Mouse (Mus musculus) embryonic facial prominence, embryonic 15.5 days (tissue): ENCODE measurements around the gene 3110082I17Rik. TPM values are rescaled to one million over a fixed set of nuclear protein-coding genes. Genes with fewer than 3 reads are reported as not detected.
A peak's percentile ranks its signal among the peaks of the same experiment; 100 is the strongest.

Experiments used
- ATAC-seq: fragments of 200-750 bp; cut with Nextera tagmentation; 2 replicates; pipeline ENCODE4 v1.8.0; 2017; ENCODE audit warnings: low read depth, moderate TSS enrichment; ENCODE audit not compliant: insufficient number of reproducible peaks, low FRiP score, low TSS enrichment
- H3K27ac ChIP-seq: fragments of 300-500 bp; sonication (generic); replicated peaks from 2 replicates; pipeline ENCODE4 v1.5.1; 2015; ENCODE audit warnings: mild to moderate bottlenecking, inconsistent platforms
- H3K27me3 ChIP-seq: fragments of 300-500 bp; sonication (generic); 2 replicates; pipeline ENCODE4 v1.6.1; 2015; ENCODE audit warnings: inconsistent platforms
- H3K36me3 ChIP-seq: fragments of 300-500 bp; sonication (generic); 2 replicates; pipeline ENCODE4 v1.6.1; 2015; ENCODE audit warnings: mild to moderate bottlenecking, inconsistent platforms
- H3K4me1 ChIP-seq: fragments of 300-500 bp; sonication (generic); 2 replicates; pipeline ENCODE4 v1.6.1; 2015; ENCODE audit warnings: inconsistent platforms
- H3K4me2 ChIP-seq: fragments of 300-500 bp; sonication (generic); replicated peaks from 2 replicates; pipeline ENCODE4 v1.6.1; 2015; ENCODE audit warnings: mild to moderate bottlenecking, inconsistent platforms
- H3K4me3 ChIP-seq: fragments of 300-500 bp; sonication (generic); replicated peaks from 2 replicates; pipeline ENCODE4 v1.5.1; 2015; ENCODE audit warnings: mild to moderate bottlenecking, inconsistent platforms
- H3K9ac ChIP-seq: fragments of 300-500 bp; sonication (generic); 2 replicates; pipeline ENCODE4 v1.6.1; 2015; ENCODE audit warnings: inconsistent platforms
- H3K9me3 ChIP-seq: fragments of 300-500 bp; sonication (generic); replicated peaks from 2 replicates; pipeline ENCODE4 v1.6.1; 2016; ENCODE audit warnings: inconsistent platforms
- WGBS: fragments of 180-500 bp; shearing (Covaris S2); methylation state at CpG from one replicate; pipeline ENCODE4 v1.1.7; 2015; 5-methylcytosine and 5-hydroxymethylcytosine counted together
- polyA plus RNA-seq: library from polyadenylated mRNA; unstranded; fragments of >200 nt; fragmentation: Nextera tagmentation; extraction: Ambion mirVana; gene quantifications from 2 replicates; pipeline ENCODE4 v1.2.1, GENCODE M21; 2015

3110082I17Rik gene
- polyA plus RNA-seq, 1 experiment from 2014 or later, result 35.8 TPM

GRCm38 (mm10) chr5:139449926-139450325 lies 10.4 kb downstream of the 3110082I17Rik start:
- ATAC-seq, result no peak
- 0 out of 2 replicates have a peak overlapping the region, but pooled peaks have one; percentile 39 for H3K27ac ChIP-seq
- no peak overlapping the region for H3K4me2 ChIP-seq
- H3K9me3 ChIP-seq, result no peaks in the 10 kb centered on the region
- no peak overlapping the region for H3K9ac ChIP-seq
- peaks cover 12% of the 10 kb centered on the region for H3K4me1 ChIP-seq
- H3K4me3 ChIP-seq, result no peak overlapping the region
- 43% methylated on average over 4 of the region's 4 CpGs for WGBS
- no peaks in the 10 kb centered on the region for H3K27me3 ChIP-seq
- no peaks in the 10 kb centered on the region for H3K36me3 ChIP-seq

GRCm38 (mm10) chr5:139449161-139449791 lies 11.1 kb downstream of the 3110082I17Rik start:
- Histone ChIP-seq H3K4me2 (no peak overlapping the region), H3K27me3 (no peaks in the 10 kb centered on the region), H3K4me1 (peaks cover 12% of the 10 kb centered on the region), H3K9me3 (no peaks in the 10 kb centered on the region), H3K36me3 (no peaks in the 10 kb centered on the region), H3K9ac (no peak overlapping the region), H3K27ac (0 out of 2 replicates have a peak overlapping the region, but pooled peaks have one; percentile 39), H3K4me3 (no peak overlapping the region)
- WGBS, result 47% methylated on average over 5 of the region's 5 CpGs
- ATAC-seq, result no peak

GRCm38 (mm10) chr5:139448025-139448424 lies 12.3 kb downstream of the 3110082I17Rik start:
- H3K36me3 ChIP-seq, result no peaks in the 10 kb centered on the region
- 77% methylated on average over 6 of the region's 6 CpGs for WGBS
- ATAC-seq, result no peak

GRCm38 (mm10) chr5:139445258-139445657 lies 15.1 kb downstream of the 3110082I17Rik start:
- no peak for ATAC-seq

More at GRCm38 (mm10) chr5:139448025-139448424, 12.3 kb downstream of the 3110082I17Rik start:
- Histone ChIP-seq H3K27me3 (no peaks in the 10 kb centered on the region), H3K4me1 (peaks cover 14% of the 10 kb centered on the region), H3K9ac (no peak overlapping the region; the same call in 1 of the 2 replicates), H3K27ac (no peak overlapping the region), H3K4me3 (no peak overlapping the region), H3K9me3 (no peaks in the 10 kb centered on the region), H3K4me2 (no peak overlapping the region)

GRCm38 (mm10) chr5:139442962-139443361 lies 17.4 kb downstream of the 3110082I17Rik start:
- no peaks in the 10 kb centered on the region for H3K27me3 ChIP-seq
- no peak overlapping the region for H3K4me3 ChIP-seq
- no peak overlapping the region for H3K27ac ChIP-seq

More at GRCm38 (mm10) chr5:139445258-139445657, 15.1 kb downstream of the 3110082I17Rik start:
- Histone ChIP-seq H3K9ac (no peak overlapping the region), H3K4me1 (peaks cover 24% of the 10 kb centered on the region), H3K27me3 (no peaks in the 10 kb centered on the region), H3K4me3 (no peak overlapping the region), H3K9me3 (no peaks in the 10 kb centered on the region), H3K4me2 (no peak overlapping the region), H3K36me3 (no peaks in the 10 kb centered on the region), H3K27ac (no peak overlapping the region)
- 82% methylated on average over 8 of the region's 8 CpGs for WGBS

GRCm38 (mm10) chr5:139442428-139442827 lies 17.9 kb downstream of the 3110082I17Rik start:
- WGBS, result 65% methylated on average over 12 of the region's 12 CpGs
- Histone ChIP-seq H3K36me3 (no peaks in the 10 kb centered on the region), H3K4me3 (no peak overlapping the region), H3K9me3 (no peaks in the 10 kb centered on the region), H3K9ac (no peak overlapping the region), H3K27ac (no peak overlapping the region), H3K4me2 (no peak overlapping the region), H3K4me1 (0 out of 2 replicates have a peak, but pooled peaks cover 12% of the 10 kb centered on the region), H3K27me3 (no peaks in the 10 kb centered on the region)
- ATAC-seq, result no peak

More at GRCm38 (mm10) chr5:139442962-139443361, 17.4 kb downstream of the 3110082I17Rik start:
- ATAC-seq, result no peak
- Histone ChIP-seq H3K4me2 (no peak overlapping the region), H3K9ac (no peak overlapping the region), H3K4me1 (0 out of 2 replicates have a peak, but pooled peaks cover 12% of the 10 kb centered on the region), H3K9me3 (no peaks in the 10 kb centered on the region), H3K36me3 (no peaks in the 10 kb centered on the region)
- 64% methylated on average over 4 of the region's 4 CpGs for WGBS

GRCm38 (mm10) chr5:139441726-139442018 lies 18.7 kb downstream of the 3110082I17Rik start:
- ATAC-seq, result no peak
- Histone ChIP-seq H3K36me3 (no peaks in the 10 kb centered on the region), H3K9ac (no peak overlapping the region), H3K4me1 (0 out of 2 replicates have a peak, but pooled peaks cover 12% of the 10 kb centered on the region), H3K4me3 (no peak overlapping the region), H3K4me2 (no peak overlapping the region), H3K27me3 (no peaks in the 10 kb centered on the region), H3K9me3 (no peaks in the 10 kb centered on the region), H3K27ac (no peak overlapping the region)
- WGBS, result 95% methylated on average over 2 of the region's 2 CpGs

- no peak overlapping the region for H3K4me3 ChIP-seq
- no peak overlapping the region for H3K4me2 ChIP-seq
- H3K27me3 ChIP-seq, result no peaks in the 10 kb centered on the region
- no peaks in the 10 kb centered on the region for H3K9me3 ChIP-seq
- no peaks in the 10 kb centered on the region for H3K36me3 ChIP-seq
- H3K9ac ChIP-seq, result no peak overlapping the region
- no peak for ATAC-seq
- H3K27ac ChIP-seq, result no peak overlapping the region
- H3K4me1 ChIP-seq, result 0 out of 2 replicates have a peak, but pooled peaks cover 12% of the 10 kb centered on the region
- WGBS, result 93% methylated on average over 11 of the region's 11 CpGs
Observed at GRCm38 (mm10) chr5:139440926-139441725, 19.2 kb downstream of the 3110082I17Rik start.

GRCm38 (mm10) chr5:139440451-139440850 lies 19.9 kb downstream of the 3110082I17Rik start:
- Histone ChIP-seq H3K36me3 (no peaks in the 10 kb centered on the region), H3K9ac (no peak overlapping the region), H3K27ac (no peak overlapping the region), H3K4me1 (0 out of 2 replicates have a peak, but pooled peaks cover 13% of the 10 kb centered on the region), H3K9me3 (no peaks in the 10 kb centered on the region), H3K27me3 (no peaks in the 10 kb centered on the region), H3K4me2 (no peak overlapping the region), H3K4me3 (no peak overlapping the region)
- WGBS, result 84% methylated on average over 5 of the region's 5 CpGs
- ATAC-seq, result no peak

- Histone ChIP-seq H3K4me3 (no peak overlapping the region), H3K9me3 (no peaks in the 10 kb centered on the region), H3K9ac (no peak overlapping the region), H3K4me1 (0 out of 2 replicates have a peak, but pooled peaks cover 17% of the 10 kb centered on the region), H3K27ac (no peak overlapping the region), H3K36me3 (no peaks in the 10 kb centered on the region), H3K27me3 (no peaks in the 10 kb centered on the region), H3K4me2 (no peak overlapping the region)
- WGBS, result 77% methylated on average over 12 of the region's 12 CpGs
- no peak for ATAC-seq
Observed at GRCm38 (mm10) chr5:139438440-139438839, 21.9 kb downstream of the 3110082I17Rik start.

- H3K9me3 ChIP-seq, result no peaks in the 10 kb centered on the region
- WGBS, result 95% methylated on average over 4 of the region's 4 CpGs
- H3K27me3 ChIP-seq, result no peaks in the 10 kb centered on the region
- no peak for ATAC-seq
- no peak overlapping the region for H3K9ac ChIP-seq
- H3K4me1 ChIP-seq, result 0 out of 2 replicates have a peak, but pooled peaks cover 12% of the 10 kb centered on the region
- no peak overlapping the region for H3K27ac ChIP-seq
- no peak overlapping the region for H3K4me3 ChIP-seq
- H3K4me2 ChIP-seq, result no peak overlapping the region
- no peaks in the 10 kb centered on the region for H3K36me3 ChIP-seq
Observed at GRCm38 (mm10) chr5:139437769-139438168, 22.6 kb downstream of the 3110082I17Rik start.
